Mouse (Mus musculus) myocyte (in vitro differentiated cells): ENCODE results near the gene Fam222b.

Source experiments
- E2F4 ChIP-seq: IDR thresholded peaks from one replicate; pipeline ENCODE4 v1.6.1; 2011; ENCODE audit warnings: mild to moderate bottlenecking, control low read depth, moderate library complexity; ENCODE audit not compliant: insufficient read depth
- MYOD1 ChIP-seq, 3 experiments: IDR thresholded peaks; one replicate each; pipeline ENCODE4 v1.6.1; 2011; ENCODE audit warnings: control low read depth in 2 of 3, low read depth in 2 of 3, mild to moderate bottlenecking in 2 of 3, moderate library complexity in 1 of 3; ENCODE audit not compliant: insufficient read length in 2 of 3, control insufficient read depth in 1 of 3
- POLR2A ChIP-seq: IDR thresholded peaks from one replicate; pipeline ENCODE4 v1.6.1; 2011; ENCODE audit warnings: low read depth, mild to moderate bottlenecking, control low read depth, moderate library complexity; ENCODE audit not compliant: insufficient read length
- TCF12 ChIP-seq: IDR thresholded peaks from one replicate; pipeline ENCODE4 v1.6.1; 2011; ENCODE audit warnings: mild to moderate bottlenecking, control low read depth; ENCODE audit not compliant: poor library complexity, insufficient read depth, severe bottlenecking
- USF1 ChIP-seq: IDR thresholded peaks from one replicate; pipeline ENCODE4 v1.6.1; 2011; ENCODE audit warnings: low read depth, mild to moderate bottlenecking, control low read depth, moderate library complexity

DNA sequence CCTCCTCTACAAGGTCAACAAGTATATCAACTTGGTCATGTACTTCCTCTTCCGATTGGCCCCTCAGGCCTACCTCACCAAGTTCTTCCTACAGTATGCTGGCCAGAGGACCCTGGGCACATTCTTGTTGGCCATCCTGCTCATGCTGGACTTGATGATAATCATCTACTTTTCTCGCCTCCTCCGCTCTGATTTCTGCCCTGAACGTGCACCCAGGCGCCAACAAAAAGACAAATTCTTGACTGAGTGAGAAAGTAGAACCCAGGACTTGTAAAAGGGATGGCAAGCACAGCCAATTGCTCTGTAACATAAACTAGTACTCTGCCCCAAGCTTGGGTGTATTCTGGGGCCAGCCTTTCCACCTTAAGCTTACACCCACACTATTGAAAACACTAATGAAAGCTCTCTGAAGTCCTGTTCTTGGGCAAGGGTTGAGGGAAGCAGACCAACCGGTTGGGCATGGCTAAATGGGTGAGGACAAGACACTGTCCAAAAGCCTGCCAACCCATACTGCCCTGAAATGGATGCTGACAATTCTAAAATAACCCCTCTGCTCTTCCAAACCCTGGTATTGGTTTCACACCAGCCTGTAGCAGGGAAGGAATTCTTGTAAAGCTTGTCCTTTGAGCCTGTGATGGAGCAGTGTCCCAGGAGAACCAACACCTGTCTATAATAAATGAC, 85.8 kb downstream of the Fam222b start:
- no peak for TF ChIP-seq USF1
- no peak for TF ChIP-seq MYOD1 (IDR thresholded peaks at IDR 0.05; ENCODE audit: control insufficient read depth in 1 of 3, insufficient read length in 2 of 3, low read depth in 2 of 3)
- no peak for TF ChIP-seq TCF12
- no peak for TF ChIP-seq POLR2A
- TF ChIP-seq E2F4 = no peak
